8 mouse cellular contexts compared by ENCODE assay signal in genomic region chr14:61648685-61649504, GRCm38 (mm10). TPM values are rescaled to one million over a fixed set of nuclear protein-coding genes. Genes with fewer than 3 reads are reported as not detected.
DNase-seq lines count a peak whose midpoint lies in the region; ATAC-seq and TF ChIP-seq lines count a peak whose summit lies in the region.

No protein-coding gene starts in this region.

- peak overlapping the region; percentile 94 for H3K27ac ChIP-seq in bone marrow, adult 2 months (ENCODE audit: control insufficient read depth, insufficient read depth, low read depth, low read length, poor library complexity)
- peak overlapping the region; percentile 95 for H3K27ac ChIP-seq in embryonic facial prominence, embryonic 15.5 days (replicated peaks)
- H3K27ac ChIP-seq in kidney, embryonic 14.5 days (ENCODE audit: low read depth, low read length): peak overlapping the region; percentile 98
- H3K27ac ChIP-seq in limb, embryonic 15.5 days: peak overlapping the region; percentile 96

- no peaks in the 10 kb centered on the region for H3K9me3 ChIP-seq in embryonic facial prominence, embryonic 15.5 days (replicated peaks)
- H3K9me3 ChIP-seq in kidney, embryonic 14.5 days (ENCODE audit: control insufficient read depth, low read length): no peaks in the 10 kb centered on the region
- H3K9me3 ChIP-seq in limb, embryonic 15.5 days: no peaks in the 10 kb centered on the region

- ATAC-seq in embryonic facial prominence, embryonic 15.5 days (ENCODE audit: insufficient number of reproducible peaks, low FRiP score, low TSS enrichment, low read depth): peak; percentile 94
- ATAC-seq in kidney, embryonic 14.5 days (ENCODE audit: low FRiP score, low TSS enrichment): peak; percentile 94
- ATAC-seq in limb, embryonic 15.5 days (ENCODE audit: insufficient number of reproducible peaks, low FRiP score, low TSS enrichment, low read depth): peak; percentile 91

- H3K36me3 ChIP-seq in embryonic facial prominence, embryonic 15.5 days: no peaks in the 10 kb centered on the region
- H3K36me3 ChIP-seq in kidney, embryonic 14.5 days (ENCODE audit: control insufficient read depth, insufficient read depth, low read length): no peaks in the 10 kb centered on the region
- no peaks in the 10 kb centered on the region for H3K36me3 ChIP-seq in limb, embryonic 15.5 days

- 1% methylated on average over 62 of the region's 62 CpGs for WGBS in bone marrow, adult 2 months
- 1% methylated on average over 62 of the region's 62 CpGs for whole genome bisulfite sequencing in embryonic facial prominence, embryonic 15.5 days
- WGBS in kidney, embryonic 14.5 days: 2% methylated on average over 62 of the region's 62 CpGs
- 2% methylated on average over 62 of the region's 62 CpGs for WGBS in limb, embryonic 15.5 days

- H3K4me2 ChIP-seq in embryonic facial prominence, embryonic 15.5 days (replicated peaks): peak overlapping the region; percentile 62
- H3K4me2 ChIP-seq in kidney, embryonic 14.5 days (replicated peaks; ENCODE audit: low read depth, low read length): peak overlapping the region; percentile 81
- H3K4me2 ChIP-seq in limb, embryonic 15.5 days: peak overlapping the region; percentile 64

- H3K4me1 ChIP-seq in bone marrow, adult 2 months (ENCODE audit: control insufficient read depth, insufficient read depth, low read length): no peaks in the 10 kb centered on the region; the same call in 1 of the 2 replicates
- peaks cover 4% of the 10 kb centered on the region; the same call in 1 of the 2 replicates for H3K4me1 ChIP-seq in embryonic facial prominence, embryonic 15.5 days
- no peaks in the 10 kb centered on the region for H3K4me1 ChIP-seq in kidney, embryonic 14.5 days (ENCODE audit: control insufficient read depth, insufficient read depth, low read length)
- H3K4me1 ChIP-seq in limb, embryonic 15.5 days: 0 out of 2 replicates have a peak, but pooled peaks cover 3% of the 10 kb centered on the region

- no peaks in the 10 kb centered on the region for H3K27me3 ChIP-seq in embryonic facial prominence, embryonic 15.5 days
- no peaks in the 10 kb centered on the region for H3K27me3 ChIP-seq in kidney, embryonic 14.5 days (ENCODE audit: control insufficient read depth, insufficient read depth, low read length)
- no peaks in the 10 kb centered on the region for H3K27me3 ChIP-seq in limb, embryonic 15.5 days

- TF ChIP-seq POLR2A in bone marrow, adult 2 months (IDR thresholded peaks at IDR 0.05; ENCODE audit: borderline replicate concordance, control insufficient read depth, low read depth, low read length): peak; percentile 95

- 0 out of 2 replicates have a peak, but pooled peaks have one; percentile 0 for TF ChIP-seq CTCF in bone marrow, adult 2 months (IDR thresholded peaks at IDR 0.05; ENCODE audit: control insufficient read depth, insufficient read depth, low read length)

- H3K4me3 ChIP-seq in bone marrow, adult 2 months (replicated peaks; ENCODE audit: control insufficient read depth, low read depth, low read length): peak overlapping the region; percentile 88
- H3K4me3 ChIP-seq in embryonic facial prominence, embryonic 15.5 days (replicated peaks): peak overlapping the region; percentile 91
- peak overlapping the region; percentile 87 for H3K4me3 ChIP-seq in kidney, embryonic 14.5 days (ENCODE audit: low read length)
- H3K4me3 ChIP-seq in limb, embryonic 15.5 days: peak overlapping the region; percentile 81

- peak; percentile 97 for DNase-seq in 416B (ENCODE audit: low read depth)
- peak; percentile 93 to 94 for DNase-seq in heart, adult 9 months (ENCODE audit: low spot score in 2 of 2)
- DNase-seq in monocyte, adult 2 months (ENCODE audit: low read depth in 1 of 2, low spot score in 2 of 2): peak; percentile 79 to 89
- peak; percentile 96 to 97 for DNase-seq in spleen, postnatal 36 days (ENCODE audit: low spot score in 2 of 2)

- peak overlapping the region; percentile 90 for H3K9ac ChIP-seq in embryonic facial prominence, embryonic 15.5 days
- peak overlapping the region; percentile 96 for H3K9ac ChIP-seq in kidney, embryonic 14.5 days (ENCODE audit: low read depth, low read length)
- H3K9ac ChIP-seq in limb, embryonic 15.5 days: peak overlapping the region; percentile 84

RNA-seq across cellular contexts. Expression of gene Kcnrg, which starts 41.6 kb away (rescaled TPM):
- polyA plus RNA-seq in bone marrow, adult 2 months (2011; ENCODE audit: insufficient read depth, insufficient read length, low replicate concordance, missing spikeins): not detected in 2 replicates
- polyA plus RNA-seq in embryonic facial prominence, embryonic 15.5 days (2015; fragmentation: Nextera tagmentation; extraction: Ambion mirVana): 2.2 and 3.3 TPM in 2 replicates
- 0.43 and 0.46 TPM in 2 replicates for polyA plus RNA-seq in kidney, embryonic 14.5 days (2014; fragmentation: Nextera tagmentation; extraction: Ambion mirVana)
- 0.79 and 0.96 TPM in 2 replicates for polyA plus RNA-seq in limb, embryonic 15.5 days (2015; fragmentation: Nextera tagmentation; extraction: Ambion mirVana)

RNA-seq across cellular contexts. Expression of gene Trim13, which starts 50.8 kb away (rescaled TPM):
- 1.0 and 8.7 TPM in 2 replicates for polyA plus RNA-seq in bone marrow, adult 2 months (2011; ENCODE audit: insufficient read depth, insufficient read length, low replicate concordance, missing spikeins)
- polyA plus RNA-seq in embryonic facial prominence, embryonic 15.5 days (2015; fragmentation: Nextera tagmentation; extraction: Ambion mirVana): 20.5 and 21.2 TPM in 2 replicates
- polyA plus RNA-seq in kidney, embryonic 14.5 days (2014; fragmentation: Nextera tagmentation; extraction: Ambion mirVana): 15.3 and 16.1 TPM in 2 replicates
- polyA plus RNA-seq in limb, embryonic 15.5 days (2015; fragmentation: Nextera tagmentation; extraction: Ambion mirVana): 21.2 and 21.4 TPM in 2 replicates

Comparison
In these comparisons a context has a peak if more than half of its experiments do, and no peak if none do; other contexts are left out.
1. Peak in every context shown above with its lines: DNase-seq, ATAC-seq, H3K4me3 ChIP-seq and H3K27ac ChIP-seq.